Mouse (Mus musculus) CH12.LX (cell line): ENCODE results near the gene Synpo2l.

Experiments
- CHD1 ChIP-seq: IDR thresholded peaks from 2 replicates; pipeline ENCODE4 v1.6.1; 2012; ENCODE audit warnings: low read depth, low read length, improper control_type of control experiment, inconsistent platforms
- CTCF ChIP-seq, 2 experiments: IDR thresholded peaks in 1 of 2; conservative IDR thresholded peaks in 1 of 2; 2 replicates each; pipeline ENCODE4 v1.5.1; 2011 to 2012; ENCODE audit warnings: low read depth in 2 of 2, low read length in 2 of 2, improper control_type of control experiment in 1 of 2, inconsistent platforms in 1 of 2, mild to moderate bottlenecking in 1 of 2, moderate library complexity in 1 of 2
- ELF1 ChIP-seq: IDR thresholded peaks from 2 replicates; pipeline ENCODE4 v1.6.1; 2014; ENCODE audit warnings: low read depth, mild to moderate bottlenecking, inconsistent platforms, low read length, improper control_type of control experiment
- EP300 ChIP-seq: IDR thresholded peaks from 2 replicates; pipeline ENCODE4 v1.6.1; 2011; ENCODE audit warnings: low read length, improper control_type of control experiment
- GABPA ChIP-seq: IDR thresholded peaks from 2 replicates; pipeline ENCODE4 v1.6.1; 2012; ENCODE audit warnings: low read depth, low read length, improper control_type of control experiment, inconsistent platforms; ENCODE audit not compliant: insufficient replicate concordance
- MAX ChIP-seq: IDR thresholded peaks from 2 replicates; pipeline ENCODE4 v1.6.1; 2011; ENCODE audit warnings: low read length, improper control_type of control experiment
- MAZ ChIP-seq: IDR thresholded peaks from 2 replicates; pipeline ENCODE4 v1.6.1; 2012; ENCODE audit warnings: low read depth, mild to moderate bottlenecking, inconsistent platforms, low read length, improper control_type of control experiment, moderate library complexity
- NRF1 ChIP-seq: IDR thresholded peaks from 2 replicates; pipeline ENCODE4 v1.6.1; 2014; ENCODE audit warnings: low read depth, mild to moderate bottlenecking, inconsistent platforms, low read length, improper control_type of control experiment, moderate library complexity
- PAX5 ChIP-seq: IDR thresholded peaks from 2 replicates; pipeline ENCODE4 v1.6.1; 2012; ENCODE audit warnings: low read length, inconsistent platforms, mixed read lengths
- POLR2A ChIP-seq: IDR thresholded peaks from 2 replicates; pipeline ENCODE4 v1.6.1; 2011; ENCODE audit warnings: low read depth, mild to moderate bottlenecking, improper control_type of control experiment, low read length
- USF1 ChIP-seq: IDR thresholded peaks from 2 replicates; pipeline ENCODE4 v1.6.1; 2014; ENCODE audit warnings: low read depth, mild to moderate bottlenecking, inconsistent platforms, low read length, improper control_type of control experiment
- USF2 ChIP-seq: conservative IDR thresholded peaks from 2 replicates; pipeline ENCODE4 v1.6.1; 2011; ENCODE audit warnings: low read depth, low read length, improper control_type of control experiment
- ZC3H11A ChIP-seq: IDR thresholded peaks from 2 replicates; pipeline ENCODE4 v1.6.1; 2012; ENCODE audit warnings: low read depth, mild to moderate bottlenecking, inconsistent platforms, low read length, improper control_type of control experiment

DNA sequence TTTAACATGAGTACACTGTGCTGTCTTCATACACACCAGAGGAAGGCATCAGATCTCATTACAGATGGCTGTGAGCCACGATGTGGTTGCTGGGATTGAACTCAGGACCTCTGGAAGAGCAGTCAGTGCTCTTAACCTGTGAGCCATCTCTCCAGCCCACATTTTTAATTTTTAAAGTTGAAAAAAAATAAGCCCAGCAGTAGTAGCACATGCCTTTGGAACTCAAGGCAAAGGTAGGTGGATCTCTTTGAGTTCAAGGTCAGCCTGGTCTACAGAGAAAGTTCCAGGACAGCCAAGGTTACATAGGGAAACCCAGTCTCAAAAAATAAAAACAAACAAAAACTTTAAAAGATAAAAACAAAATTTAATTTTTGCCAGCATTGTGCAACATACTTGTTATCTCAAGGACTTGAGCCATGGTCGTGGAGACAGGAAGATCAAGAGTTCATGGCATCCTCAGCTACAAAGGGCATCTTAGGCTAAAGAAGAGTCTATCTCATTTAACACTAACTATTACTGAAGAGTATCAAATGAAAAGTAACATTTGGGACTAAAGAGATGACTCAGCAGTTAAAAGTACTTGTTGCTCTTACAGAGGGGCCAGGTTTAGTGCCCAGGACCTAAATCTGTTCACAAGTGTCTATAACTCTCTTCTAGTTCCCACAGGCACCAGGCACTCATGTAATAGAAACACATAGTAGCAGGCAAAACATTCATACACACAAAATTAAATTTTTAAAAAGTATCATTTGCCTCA, 30.2 kb downstream of the Synpo2l start:
- no peak for TF ChIP-seq PAX5
- no peak for TF ChIP-seq MAZ
- TF ChIP-seq GABPA, result no peak
- TF ChIP-seq NRF1, result no peak
- TF ChIP-seq ELF1, result no peak
- TF ChIP-seq MAX, result no peak
- TF ChIP-seq POLR2A, result no peak
- TF ChIP-seq USF2, result no peak
- TF ChIP-seq CTCF (conservative IDR thresholded peaks at IDR 0.05 in 1 of 2, IDR thresholded peaks at IDR 0.05 in 1 of 2; ENCODE audit: low read depth in 2 of 2, low read length in 2 of 2), result no peak
- no peak for TF ChIP-seq EP300
- no peak for TF ChIP-seq USF1
- no peak for TF ChIP-seq CHD1
- no peak for TF ChIP-seq ZC3H11A
